Mouse (Mus musculus) myocyte (in vitro differentiated cells): ENCODE measurements around the gene Ly6g6d.

Experiments
- CEBPB ChIP-seq: IDR thresholded peaks from 2 replicates; pipeline ENCODE4 v1.6.1; 2011; ENCODE audit warnings: mild to moderate bottlenecking, moderate library complexity; ENCODE audit not compliant: poor library complexity, insufficient read depth, severe bottlenecking
- E2F4 ChIP-seq: IDR thresholded peaks from one replicate; pipeline ENCODE4 v1.6.1; 2011; ENCODE audit warnings: mild to moderate bottlenecking, control low read depth, moderate library complexity; ENCODE audit not compliant: insufficient read depth
- MYOD1 ChIP-seq, 3 experiments: IDR thresholded peaks; one replicate each; pipeline ENCODE4 v1.6.1; 2011; ENCODE audit warnings: control low read depth in 2 of 3, low read depth in 2 of 3, mild to moderate bottlenecking in 2 of 3, moderate library complexity in 1 of 3; ENCODE audit not compliant: insufficient read length in 2 of 3, control insufficient read depth in 1 of 3
- POLR2A ChIP-seq: IDR thresholded peaks from one replicate; pipeline ENCODE4 v1.6.1; 2011; ENCODE audit warnings: low read depth, mild to moderate bottlenecking, control low read depth, moderate library complexity; ENCODE audit not compliant: insufficient read length
- POLR2AphosphoS2 ChIP-seq: IDR thresholded peaks from one replicate; pipeline ENCODE4 v1.6.1; 2011; ENCODE audit warnings: low read depth, control low read depth; ENCODE audit not compliant: insufficient read length
- REST ChIP-seq: IDR thresholded peaks from one replicate; pipeline ENCODE4 v1.6.1; 2011; ENCODE audit warnings: mild to moderate bottlenecking, control low read depth, moderate library complexity; ENCODE audit not compliant: insufficient read depth, insufficient read length
- SRF ChIP-seq: IDR thresholded peaks from one replicate; pipeline ENCODE4 v1.6.1; 2011; ENCODE audit warnings: low read depth; ENCODE audit not compliant: control insufficient read depth, insufficient read length
- TCF3 ChIP-seq: IDR thresholded peaks from one replicate; pipeline ENCODE4 v1.6.1; 2011; ENCODE audit warnings: low read depth, control low read depth; ENCODE audit not compliant: insufficient read length
- USF1 ChIP-seq: IDR thresholded peaks from one replicate; pipeline ENCODE4 v1.6.1; 2011; ENCODE audit warnings: low read depth, mild to moderate bottlenecking, control low read depth, moderate library complexity

- TF ChIP-seq POLR2A (no peak), E2F4 (no peak), USF1 (no peak), POLR2AphosphoS2 (no peak), SRF (no peak), REST (no peak), MYOD1 (IDR thresholded peaks at IDR 0.05; ENCODE audit: control insufficient read depth in 1 of 3, insufficient read length in 2 of 3, low read depth in 2 of 3) (no peak), CEBPB (no peak), TCF3 (no peak)
Measured at GRCm38 (mm10) chr17:35031880-35032279, 46.0 kb downstream of the Ly6g6d start.
